Mouse (Mus musculus) spleen, adult 2 months (tissue): ENCODE results near the gene Pithd1. TPM values are rescaled to one million over a fixed set of nuclear protein-coding genes. Genes with fewer than 3 reads are reported as not detected.
A peak's percentile ranks its signal among the peaks of the same experiment; 100 is the strongest.
"Not testable (repeated sequence)": the region's sequence is repeated elsewhere in the genome, so short reads cannot be mapped to it uniquely, and the experiment has no call there.

Experiments
- DNase-seq, 2 experiments: peaks; one replicate each; pipeline versions ENCODE4 v3.0.0 to v3.0.0-alpha.2; 2012 to 2021; ENCODE audit warnings: low spot score in 2 of 2, low read depth in 1 of 2
- H3K27ac ChIP-seq: fragments of 200-500 bp; 2 replicates; pipeline ENCODE4 v1.5.1; 2012; ENCODE audit warnings: low read length, inconsistent platforms; ENCODE audit not compliant: insufficient read depth
- H3K27me3 ChIP-seq: fragments of 200-500 bp; 2 replicates; pipeline ENCODE4 v1.6.1; 2012; ENCODE audit warnings: mild to moderate bottlenecking, moderate library complexity, low read length, inconsistent platforms; ENCODE audit not compliant: control insufficient read depth, insufficient read depth
- H3K36me3 ChIP-seq: fragments of 200-500 bp; 2 replicates; pipeline ENCODE4 v1.6.1; 2012; ENCODE audit warnings: mild to moderate bottlenecking, low read length, inconsistent platforms; ENCODE audit not compliant: control insufficient read depth, insufficient read depth
- H3K4me1 ChIP-seq: fragments of 200-500 bp; 2 replicates; pipeline ENCODE4 v1.6.1; 2011; ENCODE audit warnings: inconsistent platforms; ENCODE audit not compliant: control insufficient read depth, insufficient read depth, insufficient read length
- H3K4me3 ChIP-seq: fragments of 200-500 bp; 2 replicates; pipeline ENCODE4 v1.5.1; 2011; ENCODE audit warnings: mild to moderate bottlenecking, inconsistent platforms; ENCODE audit not compliant: insufficient read depth, insufficient read length; ENCODE audit errors: extremely low read depth
- CTCF ChIP-seq: fragments of 200-500 bp; IDR thresholded peaks from 2 replicates; pipeline ENCODE4 v1.5.1; 2011; ENCODE audit warnings: mild to moderate bottlenecking, inconsistent platforms; ENCODE audit not compliant: insufficient read depth, insufficient read length, insufficient replicate concordance; ENCODE audit errors: extremely low read depth
- POLR2A ChIP-seq: fragments of 200-500 bp; IDR thresholded peaks from 2 replicates; pipeline ENCODE4 v1.6.1; 2011; ENCODE audit warnings: low read depth, low read length, inconsistent platforms
- WGBS: fragments of 180-500 bp; shearing (Covaris S2); methylation state at CpG from one replicate; pipeline ENCODE4 v1.1.7; 2018; 5-methylcytosine and 5-hydroxymethylcytosine counted together
- polyA plus RNA-seq: library from polyadenylated mRNA; depleted of rRNA; stranded (reverse); fragments of >200 nt; gene quantifications from 2 replicates; pipeline ENCODE4 v1.2.3, GENCODE M21; 2012

The Pithd1 gene
- polyA plus RNA-seq, 1 experiment: 31.0 TPM

DNA sequence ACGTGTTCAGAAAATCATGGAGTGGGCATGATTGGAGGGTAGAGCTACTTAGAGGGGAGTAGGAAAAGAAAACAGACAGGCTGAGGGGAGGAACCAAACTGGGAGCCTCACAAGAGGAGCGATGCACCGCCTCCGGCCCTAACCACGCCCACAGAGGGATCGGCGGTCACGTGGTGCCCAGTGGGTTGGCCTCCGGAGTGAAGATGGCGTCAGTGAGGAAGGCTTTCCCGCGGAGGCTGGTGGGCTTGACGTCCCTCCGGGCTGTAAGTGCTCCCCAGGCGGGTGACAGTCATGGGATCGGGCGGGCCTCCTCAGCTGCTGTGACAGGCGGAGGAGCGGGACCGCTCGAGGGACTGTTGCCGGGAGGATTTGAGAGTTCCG lies 40.8 kb downstream of the Pithd1 start, which contains the start of gene Hmgcl:
TSS of gene Hmgcl (plus strand) at position 171 of the 381 bp plus-strand sequence.
- Histone ChIP-seq H3K27ac (peak within 1 kb of the TSS; percentile 24; the same call in 1 of the 2 replicates), H3K27me3 (no peaks in the 10 kb centered on the region), H3K4me1 (no peaks in the 10 kb centered on the region; the same call in 1 of the 2 replicates), H3K36me3 (peaks cover 2% of the 10 kb centered on the region; the same call in 1 of the 2 replicates), H3K4me3 (peak within 1 kb of the TSS; percentile 82)
- peak; percentile 81 for TF ChIP-seq POLR2A
- TF ChIP-seq CTCF: no peak
- under 1% methylated on average over 23 of the region's 23 CpGs for WGBS
- DNase-seq: peak; percentile 72 to 95

DNA sequence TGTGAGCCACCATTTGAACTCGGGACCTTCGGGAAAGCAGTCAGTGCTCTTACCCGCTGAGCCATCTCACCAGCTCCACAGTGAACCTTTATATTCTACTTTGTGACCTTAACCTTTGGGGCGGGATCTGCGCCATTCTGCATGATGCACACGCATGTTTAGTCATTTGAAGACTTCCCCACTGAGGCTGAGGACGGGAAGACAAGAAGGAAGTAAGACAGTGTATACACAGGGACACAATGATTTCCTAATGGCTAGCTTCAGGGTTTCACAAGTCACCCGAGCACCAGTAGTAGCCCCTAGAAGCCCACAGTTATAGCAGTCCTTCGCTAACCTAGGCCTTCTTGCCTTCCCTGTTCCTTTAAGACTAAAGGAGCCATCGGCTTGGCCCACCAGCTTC lies 41.4 kb downstream of the Pithd1 start:
- WGBS: 72% methylated on average over 10 of the region's 10 CpGs
- Histone ChIP-seq H3K27ac (0 out of 2 replicates have a peak overlapping the region, but pooled peaks have one; percentile 9), H3K27me3 (no peaks in the 10 kb centered on the region), H3K4me1 (no peaks in the 10 kb centered on the region; the same call in 1 of the 2 replicates), H3K4me3 (no peak overlapping the region; the same call in 1 of the 2 replicates), H3K36me3 (peaks cover 2% of the 10 kb centered on the region; the same call in 1 of the 2 replicates)
- no peak for TF ChIP-seq CTCF
- no peak for TF ChIP-seq POLR2A
- no peak for DNase-seq

DNA sequence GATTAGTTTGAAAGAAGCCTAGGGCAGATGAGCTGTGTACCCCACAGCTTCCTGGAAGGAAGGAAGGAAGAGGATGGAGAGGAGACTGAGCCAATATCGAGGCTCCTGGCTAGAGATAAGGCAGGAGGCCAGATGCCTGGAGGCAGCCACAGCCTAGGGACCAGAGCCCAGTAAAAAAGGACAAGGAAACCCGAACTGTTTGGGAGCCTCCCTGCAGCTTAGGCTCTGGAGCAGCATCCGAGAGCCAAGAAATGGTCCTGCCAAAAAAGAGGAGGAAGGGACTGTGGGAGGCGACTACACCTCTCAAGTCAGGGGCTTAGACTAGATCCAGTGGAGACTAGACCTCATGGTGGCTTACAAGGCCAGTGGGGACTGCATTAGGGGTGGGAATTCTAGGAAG lies 43.7 kb downstream of the Pithd1 start:
- H3K4me3 ChIP-seq: no peak overlapping the region
- TF ChIP-seq POLR2A: no peak
- TF ChIP-seq CTCF: no peak
- H3K27ac ChIP-seq: no peak overlapping the region
- WGBS: 69% methylated on average over 4 of the region's 4 CpGs
- no peaks in the 10 kb centered on the region for H3K27me3 ChIP-seq
- peaks cover 11% of the 10 kb centered on the region for H3K36me3 ChIP-seq
- H3K4me1 ChIP-seq: no peaks in the 10 kb centered on the region
- no peak for DNase-seq

DNA sequence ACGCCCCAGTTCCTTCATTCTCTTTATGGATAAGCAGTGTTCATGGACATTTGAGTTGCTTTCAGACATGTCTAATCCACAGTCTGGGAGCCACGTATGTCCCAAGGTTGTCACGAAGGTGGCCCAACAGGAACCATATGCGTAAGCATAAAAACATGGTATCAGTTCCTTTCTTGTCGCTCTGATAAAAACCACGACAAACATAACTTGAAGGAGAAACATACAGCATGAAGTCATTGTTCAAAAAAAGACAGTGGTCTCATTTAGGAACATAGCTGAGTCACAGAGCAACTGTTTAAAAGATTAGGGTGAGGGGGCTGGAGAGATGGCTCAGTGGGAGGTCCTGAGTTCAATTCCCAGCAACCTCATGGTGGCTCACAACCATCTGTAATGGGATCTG lies 44.9 kb downstream of the Pithd1 start:
- 50% methylated on average over 6 of the region's 6 CpGs for WGBS
- TF ChIP-seq CTCF: no peak
- Histone ChIP-seq H3K27me3 (no peaks in the 10 kb centered on the region), H3K36me3 (peaks cover 18% of the 10 kb centered on the region), H3K27ac (no peak overlapping the region), H3K4me3 (no peak overlapping the region), H3K4me1 (no peaks in the 10 kb centered on the region)
- DNase-seq: no peak

DNA sequence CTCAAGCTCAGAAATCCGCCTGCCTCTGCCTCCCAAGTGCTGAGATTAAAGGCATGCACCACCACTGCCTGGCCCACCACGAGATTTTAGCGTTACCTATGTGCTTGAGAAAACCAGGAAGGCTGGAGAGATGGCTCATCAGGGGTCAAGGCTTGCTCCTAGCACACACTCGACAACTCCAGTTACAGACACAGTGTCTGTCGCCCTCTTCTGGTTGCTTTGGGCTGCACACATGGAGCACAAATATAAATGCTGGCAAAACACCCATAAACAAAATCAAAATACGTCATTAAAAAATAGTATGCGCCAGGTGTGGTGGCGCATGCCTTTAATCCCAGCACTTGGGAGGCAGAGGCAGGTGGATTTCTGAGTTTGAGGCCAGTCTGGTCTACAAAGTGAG lies 46.0 kb downstream of the Pithd1 start:
- peak; percentile 44; the same call in 1 of the 2 replicates for TF ChIP-seq CTCF
- H3K36me3 ChIP-seq: peaks cover 20% of the 10 kb centered on the region
- not testable (repeated sequence) for H3K4me1 ChIP-seq, H3K27ac ChIP-seq, H3K4me3 ChIP-seq, DNase-seq, H3K27me3 ChIP-seq
- 91% methylated on average over 8 of the region's 8 CpGs for WGBS

DNA sequence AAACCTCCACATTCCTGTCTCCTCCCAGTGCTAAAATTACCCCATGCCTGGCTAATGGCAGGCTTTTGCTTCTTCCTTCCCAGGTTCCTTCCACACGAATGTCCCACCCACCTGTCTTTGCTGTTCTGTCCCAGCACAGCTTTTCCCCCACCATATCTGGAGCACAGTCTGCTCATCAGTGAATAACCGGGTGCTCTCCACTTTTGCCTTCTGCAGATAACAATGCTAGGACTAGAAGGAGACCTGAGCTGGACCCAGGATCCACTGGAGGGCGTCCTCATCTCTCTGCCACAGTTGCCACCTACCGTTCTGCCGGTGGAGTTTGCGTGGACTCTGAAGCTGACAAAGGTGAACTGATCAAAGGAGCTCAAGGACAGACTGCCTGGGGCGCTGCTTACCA lies 48.2 kb downstream of the Pithd1 start:
- DNase-seq: no peak
- TF ChIP-seq CTCF (no peak), POLR2A (no peak)
- WGBS: 87% methylated on average over 7 of the region's 7 CpGs
- Histone ChIP-seq H3K4me1 (no peaks in the 10 kb centered on the region), H3K27ac (no peak overlapping the region), H3K27me3 (no peaks in the 10 kb centered on the region), H3K4me3 (no peak overlapping the region), H3K36me3 (peaks cover 35% of the 10 kb centered on the region)

DNA sequence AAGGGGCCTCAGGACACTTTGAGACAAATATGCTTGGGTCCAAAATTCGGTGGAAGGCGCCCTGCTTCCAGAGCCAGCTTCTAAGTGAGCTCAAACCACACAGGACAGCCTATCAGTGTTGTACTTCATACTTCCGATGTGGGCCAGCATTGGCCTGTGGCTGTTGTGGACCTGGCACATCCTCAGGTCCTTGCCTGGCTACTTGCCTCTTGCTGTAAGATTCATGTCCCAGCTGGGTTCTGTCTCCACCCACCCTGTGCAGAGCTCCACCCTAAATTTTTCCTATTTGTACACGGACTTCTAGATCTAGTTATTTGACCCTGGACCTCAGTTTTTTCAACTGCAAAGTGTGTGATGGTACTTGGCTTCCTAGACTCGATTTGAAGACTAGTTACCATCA lies 51.6 kb downstream of the Pithd1 start:
- TF ChIP-seq CTCF: no peak
- no peak for TF ChIP-seq POLR2A
- Histone ChIP-seq H3K27ac (no peak overlapping the region), H3K36me3 (peaks cover 45% of the 10 kb centered on the region), H3K27me3 (no peaks in the 10 kb centered on the region), H3K4me1 (no peaks in the 10 kb centered on the region), H3K4me3 (no peak overlapping the region)
- no peak for DNase-seq
- 87% methylated on average over 5 of the region's 5 CpGs for WGBS
